Mouse (Mus musculus) spleen, adult 18-20 months (tissue): ENCODE data around the gene Wnt7b.

Experiments used
- DNase-seq, 2 experiments: peaks; one replicate each; pipeline ENCODE4 v3.0.0; 2022; ENCODE audit warnings: mixed read lengths in 2 of 2

Wnt7b gene

DNA sequence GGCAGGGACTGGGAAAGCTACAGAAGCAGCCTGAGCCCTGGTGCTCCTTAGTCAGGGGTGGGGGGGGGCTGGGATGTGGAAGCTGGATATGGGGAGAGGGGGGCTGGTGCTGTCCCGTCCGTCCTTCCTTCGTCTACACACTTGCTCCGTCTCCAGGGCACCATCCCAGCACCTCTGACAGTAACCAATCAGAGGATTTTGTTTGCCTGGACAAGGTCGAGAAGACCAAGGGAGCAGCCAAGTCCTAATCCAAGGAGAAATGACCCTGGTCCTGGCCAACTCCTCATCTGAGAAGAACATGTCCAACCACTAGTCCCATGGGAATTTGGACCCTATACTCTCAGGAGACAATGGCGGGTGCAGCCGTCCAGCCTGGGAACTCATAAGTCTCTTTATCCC lies 18.4 kb upstream of the Wnt7b start:
- DNase-seq: no peak

DNA sequence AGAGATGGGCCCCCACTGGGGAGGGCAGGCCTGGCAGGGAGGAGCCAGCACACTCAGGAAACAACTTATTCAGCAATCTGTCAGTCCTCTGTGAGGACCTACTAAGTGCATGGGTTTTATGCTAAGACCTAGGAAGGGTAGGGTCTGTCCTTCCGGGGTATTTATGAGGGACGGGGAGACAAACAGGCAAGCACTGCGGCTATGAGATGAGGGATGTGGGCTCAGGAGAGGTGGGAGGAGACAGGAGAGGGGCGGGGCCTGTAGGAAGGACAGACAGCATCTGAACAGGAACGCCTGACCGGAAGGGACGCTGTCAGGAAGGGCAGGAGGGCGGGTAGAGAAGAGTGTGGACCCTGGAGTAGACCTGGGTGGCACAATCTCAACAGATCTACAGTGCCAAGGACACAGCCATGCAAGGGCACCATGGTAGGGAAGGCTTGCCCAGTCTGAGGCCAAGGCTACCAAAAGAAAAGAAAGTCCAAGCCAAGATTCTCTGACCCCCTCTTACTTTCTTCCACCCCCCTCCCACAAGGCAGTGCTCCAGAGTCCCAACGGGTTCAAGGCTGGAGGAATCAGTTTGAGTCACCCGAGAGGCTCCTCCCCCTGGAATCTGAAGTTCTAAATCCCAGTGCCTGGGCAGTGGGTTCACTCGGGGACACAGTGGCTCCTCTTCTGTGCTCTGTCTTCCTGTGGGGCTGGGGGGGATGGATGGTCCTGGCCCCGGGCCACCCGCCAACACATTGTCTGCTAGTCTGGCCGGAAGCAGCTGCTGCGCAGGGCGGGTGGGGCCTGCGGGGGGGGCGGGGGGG lies 17.8 kb upstream of the Wnt7b start:
- peak in 1 of 2 experiments; percentile 27 for DNase-seq

DNA sequence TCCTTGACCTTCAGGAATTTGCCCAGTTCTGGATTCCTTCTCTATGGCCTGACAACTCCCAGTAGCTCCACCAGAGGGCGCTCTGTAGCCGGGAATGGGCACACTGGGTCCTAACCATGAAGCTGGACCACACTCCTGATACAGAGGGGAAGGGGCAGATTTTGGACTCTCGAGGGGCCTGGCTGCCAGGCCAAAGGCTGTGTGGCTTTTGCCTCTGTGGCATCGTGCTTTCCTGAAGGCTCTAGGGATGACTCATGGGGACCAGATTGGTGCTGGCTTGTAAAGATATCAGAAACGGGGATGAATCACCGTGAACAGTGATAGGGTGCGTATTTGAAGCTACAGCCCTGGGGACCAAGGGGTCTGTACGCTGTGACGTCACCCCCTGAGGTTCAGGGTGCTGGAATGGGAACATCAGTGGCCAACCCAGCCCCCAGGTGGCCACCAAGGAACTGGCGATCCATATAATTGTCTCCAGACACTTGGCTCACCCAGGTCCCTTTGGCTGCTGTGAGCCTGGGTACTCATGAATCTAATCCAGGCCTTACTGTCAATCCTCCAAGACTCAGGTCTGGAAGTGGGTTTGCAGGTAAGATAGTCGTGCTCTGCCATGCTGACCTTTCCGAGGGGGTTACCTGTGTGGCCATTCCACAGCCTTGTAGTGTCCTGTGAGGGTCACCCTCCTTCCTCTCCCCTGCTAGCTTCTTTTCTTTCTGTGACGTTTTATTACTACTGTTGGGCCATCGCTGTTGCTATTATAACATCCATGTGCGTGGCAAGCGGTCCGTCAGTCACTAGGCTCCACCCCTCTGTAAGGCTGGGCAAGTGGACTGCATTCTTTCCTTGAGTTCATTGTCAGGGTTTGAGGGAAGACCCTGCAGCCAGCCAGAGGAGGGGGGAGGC lies 17.0 kb upstream of the Wnt7b start:
- DNase-seq: peak in 1 of 2 experiments; percentile 63

DNA sequence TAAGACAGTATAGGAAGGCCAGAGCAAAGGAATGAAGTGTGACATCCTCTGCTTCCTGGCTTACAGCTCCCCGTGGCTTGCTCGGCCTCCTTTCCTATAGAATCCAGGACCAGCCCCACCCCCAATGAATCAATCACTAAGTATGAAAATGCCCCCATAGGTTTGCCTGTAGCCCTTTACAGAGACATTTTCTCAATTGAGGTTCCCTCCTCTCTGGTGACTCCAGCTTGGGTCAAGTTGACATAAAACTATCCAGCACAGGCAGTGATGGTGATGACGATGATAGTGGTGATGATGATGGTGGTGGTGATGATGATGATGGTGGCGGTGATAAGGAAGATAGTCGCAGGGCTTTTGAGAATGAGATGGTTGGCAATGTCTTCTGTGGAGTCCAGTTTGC lies 16.2 kb upstream of the Wnt7b start:
- no peak for DNase-seq

DNA sequence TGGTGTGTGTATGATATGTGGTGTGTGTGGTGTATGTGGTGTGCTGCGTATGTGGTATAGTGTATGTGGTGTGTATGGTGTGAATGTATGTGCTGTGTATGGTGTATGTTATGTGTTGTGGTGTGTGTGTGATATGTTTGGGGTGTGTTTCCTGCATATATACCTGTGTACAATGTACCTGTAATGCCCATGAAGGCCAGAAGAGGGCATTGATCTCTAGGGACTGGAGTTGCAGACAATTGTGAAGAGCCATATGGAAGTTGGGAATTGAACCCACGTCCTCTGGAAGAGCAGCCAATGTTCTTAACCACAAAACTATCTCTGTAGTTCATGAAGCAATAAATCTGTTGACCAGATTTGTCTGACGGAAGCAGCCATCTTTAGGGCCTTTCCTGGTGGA lies 15.1 kb upstream of the Wnt7b start:
- no peak for DNase-seq

DNA sequence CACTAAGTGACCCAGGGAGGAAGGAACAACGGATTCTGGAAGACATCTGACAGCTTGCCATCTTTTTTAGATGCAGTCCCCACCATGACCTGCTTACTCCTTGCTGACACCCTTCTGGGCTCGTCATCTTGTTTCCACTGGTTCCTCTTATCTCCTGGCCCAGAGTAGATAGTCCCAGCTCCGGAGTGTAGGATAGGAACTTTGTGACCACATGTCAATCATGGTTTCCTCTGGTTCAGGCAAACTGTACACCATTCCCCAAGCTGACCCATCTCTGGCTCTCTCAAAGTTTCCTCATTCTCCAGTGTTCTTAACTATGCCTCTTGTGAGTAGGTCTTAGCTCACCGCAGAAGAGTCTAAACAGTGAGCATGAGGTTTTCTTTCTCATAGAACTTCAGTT lies 10.4 kb upstream of the Wnt7b start:
- no peak for DNase-seq

DNA sequence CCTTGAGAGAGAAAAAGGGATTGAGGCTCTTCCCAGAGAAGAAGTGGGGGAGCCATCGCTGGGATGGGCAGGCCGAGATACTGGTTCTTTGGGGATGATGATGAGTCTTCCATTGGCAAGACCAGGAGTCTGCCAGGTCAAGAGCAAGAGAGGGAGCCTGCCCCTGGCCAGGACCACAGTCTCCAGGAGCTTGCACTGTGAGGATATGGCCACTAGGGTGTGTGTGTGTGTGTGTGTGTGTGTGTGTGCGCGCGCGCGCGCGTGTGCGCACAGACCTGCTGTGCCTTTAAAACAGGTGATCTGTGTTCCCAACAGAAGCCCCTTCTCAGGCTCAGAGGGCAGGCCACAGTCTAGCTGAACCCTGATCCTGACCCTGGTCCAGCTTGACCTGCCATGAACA lies 8.6 kb upstream of the Wnt7b start:
- no peak for DNase-seq

DNA sequence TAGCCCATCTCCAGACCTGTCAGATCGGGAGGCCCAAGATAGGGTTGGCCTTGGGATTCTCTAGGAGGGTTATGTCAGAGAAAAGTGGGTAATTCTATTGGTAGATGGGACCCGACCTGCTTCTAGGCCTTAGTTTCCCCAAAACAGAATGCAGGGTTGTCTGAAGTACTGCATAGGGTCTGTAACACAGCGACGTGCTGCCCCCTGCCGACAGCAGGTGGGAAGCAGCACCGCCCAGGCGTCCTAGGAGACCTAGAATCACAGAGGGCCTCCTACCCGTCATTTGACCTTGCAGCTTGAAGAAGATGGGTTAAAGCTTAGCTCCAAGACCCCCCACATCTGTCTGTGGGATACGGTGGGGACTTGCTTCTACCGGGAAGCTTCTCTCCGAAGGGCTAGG lies 1.2 kb upstream of the Wnt7b start:
- peak; percentile 19 to 61 for DNase-seq

DNA sequence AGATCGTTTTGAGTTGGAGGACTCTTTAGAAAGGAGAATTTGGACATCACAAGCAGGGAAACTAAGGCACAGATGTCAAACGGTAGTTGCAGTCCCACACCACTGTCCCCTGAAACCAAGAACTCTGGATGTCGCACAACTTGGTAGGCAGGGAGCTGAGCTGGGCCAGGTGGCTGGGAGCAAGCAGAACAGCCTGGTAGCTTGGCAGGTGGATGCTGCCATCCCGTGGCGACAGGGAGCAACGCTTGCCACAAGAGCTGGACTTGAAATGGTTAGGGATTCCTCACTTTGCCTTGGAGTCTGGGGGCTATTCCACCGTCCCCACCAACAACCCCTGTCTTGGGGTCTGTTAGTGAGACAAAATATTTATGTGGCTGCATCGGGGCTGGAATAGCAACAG lies 751 bp upstream of the Wnt7b start:
- DNase-seq: peak; percentile 12 to 40

DNA sequence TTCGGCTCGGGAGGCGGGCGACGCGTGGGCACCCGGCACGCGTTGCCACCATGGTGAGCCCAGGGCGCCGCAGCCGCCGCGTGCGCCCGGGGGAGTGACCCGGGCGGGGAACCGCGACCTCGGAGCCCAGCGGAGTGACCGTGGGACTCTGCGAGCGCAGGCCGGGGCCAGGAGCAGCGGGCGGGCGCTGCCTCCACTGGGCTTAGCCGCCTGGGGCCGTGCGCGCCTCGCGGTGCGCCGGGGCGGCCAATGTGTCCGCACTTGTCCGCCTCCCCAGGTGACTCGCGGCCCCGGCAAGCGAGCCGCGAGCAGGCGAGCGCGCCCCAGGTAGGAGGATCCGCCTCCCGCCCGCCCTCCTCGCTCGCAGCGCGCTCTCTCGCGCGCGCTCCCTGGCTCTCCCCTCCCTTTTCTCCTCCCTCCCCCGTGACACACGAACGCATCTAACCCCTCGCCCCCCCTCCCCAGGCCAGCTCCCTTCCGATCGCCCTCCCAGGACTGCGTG lies 659 bp downstream of the Wnt7b start:
- DNase-seq: no peak

DNA sequence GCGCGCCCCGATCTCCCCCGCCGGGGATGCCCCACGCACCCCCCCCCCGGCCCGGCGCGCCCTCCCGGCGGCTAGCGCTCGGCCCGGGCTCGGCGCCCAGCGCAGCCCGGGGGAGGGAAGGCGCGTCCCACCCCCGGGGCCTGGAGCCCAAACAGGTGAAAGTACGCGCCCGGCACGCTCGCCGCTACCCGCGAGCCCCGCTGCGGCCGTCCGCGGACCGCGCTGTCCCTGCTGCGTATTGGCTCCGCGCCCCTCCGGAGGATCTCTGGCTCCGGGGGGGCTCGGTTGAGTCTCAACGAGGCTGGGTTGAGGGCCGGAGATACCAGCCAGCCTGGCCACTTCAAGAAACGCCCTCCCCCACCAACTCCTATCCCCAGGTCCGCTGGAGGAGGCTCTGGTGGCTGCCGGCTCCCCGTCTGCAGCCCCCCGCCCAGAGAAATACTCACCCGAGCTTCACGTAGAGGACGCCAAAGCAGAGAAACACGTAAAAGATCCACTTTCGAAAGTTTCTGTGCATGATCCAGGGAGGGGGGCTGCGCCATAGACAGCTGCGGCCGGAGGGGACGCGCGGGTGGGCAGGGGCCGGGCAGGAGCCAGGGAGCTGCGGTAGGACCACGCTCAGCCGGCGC lies 1.2 kb downstream of the Wnt7b start:
- DNase-seq: no peak

DNA sequence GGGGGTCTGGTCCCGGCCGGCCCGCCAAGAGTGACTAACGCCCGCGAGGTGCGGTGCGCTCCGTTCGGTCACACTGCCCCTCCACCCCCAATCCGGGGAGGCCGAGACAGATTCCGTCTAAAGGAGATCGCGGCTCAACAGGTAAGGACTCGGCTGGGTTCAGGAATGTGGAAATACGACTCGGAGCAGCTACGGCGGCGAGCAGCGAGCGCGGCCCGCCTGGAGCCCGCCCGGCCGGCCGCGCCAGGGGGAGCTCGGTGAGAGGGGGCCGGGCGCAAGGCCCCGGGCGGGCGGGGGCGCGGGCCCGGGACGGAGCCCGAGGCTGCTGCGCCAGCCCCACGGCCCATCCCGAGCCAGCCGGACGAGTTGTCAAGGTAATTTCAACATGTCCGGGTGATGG lies 1.8 kb downstream of the Wnt7b start:
- DNase-seq: no peak

DNA sequence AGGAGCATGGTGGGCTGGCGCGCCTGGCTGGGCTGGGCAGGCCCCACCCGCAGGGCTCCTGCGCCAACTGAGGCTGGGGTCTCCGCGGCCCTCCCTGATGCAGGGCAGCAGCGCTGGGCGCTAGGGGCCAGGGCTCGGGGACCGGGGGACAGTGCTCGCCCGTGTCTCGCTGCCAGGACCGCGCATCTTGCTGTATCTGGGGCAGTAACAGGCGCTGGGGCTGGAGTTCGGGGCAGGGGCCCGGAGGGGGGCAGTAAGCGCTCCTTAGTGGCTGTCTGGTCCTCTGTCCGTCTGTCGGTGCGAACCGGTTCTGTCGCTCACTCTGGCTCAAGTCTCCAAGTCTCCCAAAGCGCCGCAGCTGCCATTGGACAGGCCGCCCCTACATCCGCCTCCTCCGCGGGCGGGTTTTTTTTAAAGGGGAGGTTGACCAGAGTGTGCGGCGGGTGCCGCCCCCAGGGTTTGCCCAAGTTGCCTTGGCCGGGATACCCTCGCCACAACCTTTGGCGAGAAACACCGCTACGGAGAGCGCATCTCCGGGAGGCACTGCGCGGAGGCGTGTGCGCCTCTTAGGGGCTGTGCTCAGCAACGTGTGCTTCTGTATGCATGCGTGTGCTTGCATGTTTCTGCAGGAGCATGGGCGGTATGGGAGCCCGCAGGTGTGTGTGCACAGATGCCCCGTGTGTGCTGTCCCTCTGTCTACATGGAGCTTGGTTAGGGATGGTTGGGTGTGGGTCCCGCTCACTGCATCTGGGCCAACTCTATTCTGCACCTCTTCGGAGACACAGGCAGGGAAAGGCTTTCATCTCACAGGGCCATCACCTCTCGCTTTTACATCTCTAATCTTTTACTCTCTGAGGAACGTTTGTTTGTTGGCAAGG lies 4.5 kb downstream of the Wnt7b start:
- DNase-seq: no peak

DNA sequence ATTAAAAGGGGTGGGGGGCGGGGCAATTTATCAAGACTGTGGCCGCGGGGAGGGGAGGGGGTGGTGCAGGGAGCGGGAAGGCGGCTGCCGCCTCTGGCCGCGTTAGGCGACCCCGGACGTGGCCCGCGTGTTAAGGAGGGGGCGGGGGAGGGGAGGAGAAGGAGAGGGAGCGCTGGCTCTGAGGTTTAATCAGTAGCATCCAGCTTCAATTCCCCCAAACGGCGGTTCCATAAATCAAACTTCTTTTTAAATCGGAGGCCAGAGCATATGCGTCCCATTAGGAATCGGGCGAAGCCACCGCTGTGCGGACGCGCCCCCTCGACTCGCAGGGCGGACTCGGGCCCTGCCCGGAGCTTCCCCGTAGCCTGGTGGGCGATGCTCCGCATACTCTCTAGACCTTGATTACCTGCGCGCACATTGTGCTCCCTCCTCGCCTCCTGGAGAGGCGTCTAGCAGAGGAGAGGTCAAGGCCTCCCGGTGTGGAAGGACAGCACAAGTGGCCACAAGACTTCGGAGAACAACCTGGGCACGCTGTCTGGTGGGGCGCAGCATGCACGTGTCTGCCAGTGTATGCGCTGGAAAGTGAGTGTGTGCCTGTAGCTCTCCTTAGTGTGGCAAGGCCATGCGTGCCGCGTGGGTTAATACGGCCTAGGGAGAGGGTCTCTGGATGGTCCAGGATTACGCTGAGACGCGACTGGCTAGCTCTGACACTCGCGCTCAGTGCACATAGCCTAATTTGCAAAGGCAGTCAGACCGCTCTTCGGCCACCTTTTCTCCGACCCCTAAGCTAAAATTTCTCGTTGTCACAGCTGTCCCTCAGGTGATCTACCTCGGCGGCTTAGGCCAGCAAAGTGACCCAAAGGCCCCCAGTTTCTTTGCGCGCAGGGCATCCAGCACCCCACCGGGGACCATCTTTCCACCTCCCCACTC lies 5.5 kb downstream of the Wnt7b start:
- DNase-seq: no peak

DNA sequence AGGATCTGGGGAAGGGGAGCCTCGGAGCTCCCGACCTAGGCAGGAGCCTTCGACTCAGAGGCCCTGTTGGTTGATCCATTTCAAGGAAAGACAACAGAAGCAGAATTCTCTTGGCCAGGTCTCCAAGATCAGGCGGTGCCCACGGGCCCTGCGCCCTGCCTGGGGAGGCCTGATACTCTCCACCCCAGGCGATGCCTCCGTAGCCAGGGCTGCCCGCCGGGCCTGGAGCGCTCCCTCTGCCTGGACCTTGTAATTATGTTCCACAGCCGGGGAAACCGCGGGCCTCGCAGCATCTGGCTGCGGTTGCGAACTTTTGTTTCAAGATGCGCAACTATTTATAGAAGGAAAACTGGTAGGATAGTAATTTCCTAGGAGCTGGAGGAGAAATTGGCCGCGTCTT lies 6.2 kb downstream of the Wnt7b start:
- DNase-seq: no peak

DNA sequence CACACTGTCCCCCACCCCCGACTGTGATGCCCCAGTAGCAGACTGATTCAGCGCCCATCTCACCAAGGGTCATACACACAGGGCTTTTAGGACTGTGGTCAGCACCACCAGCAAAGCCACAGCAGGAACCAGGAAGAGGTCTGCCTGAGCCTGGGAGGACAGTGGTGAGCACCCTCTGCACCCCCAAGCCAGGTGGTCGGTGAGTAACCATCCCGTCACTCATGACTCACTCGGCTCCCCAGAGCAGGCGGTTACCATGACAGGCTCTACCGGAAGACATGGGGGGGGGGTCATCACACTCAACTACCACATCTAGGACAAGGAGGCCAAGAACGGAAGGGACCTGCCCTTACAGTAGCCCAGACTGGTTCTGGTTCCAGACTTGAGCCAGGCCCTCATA lies 7.7 kb downstream of the Wnt7b start:
- no peak for DNase-seq

DNA sequence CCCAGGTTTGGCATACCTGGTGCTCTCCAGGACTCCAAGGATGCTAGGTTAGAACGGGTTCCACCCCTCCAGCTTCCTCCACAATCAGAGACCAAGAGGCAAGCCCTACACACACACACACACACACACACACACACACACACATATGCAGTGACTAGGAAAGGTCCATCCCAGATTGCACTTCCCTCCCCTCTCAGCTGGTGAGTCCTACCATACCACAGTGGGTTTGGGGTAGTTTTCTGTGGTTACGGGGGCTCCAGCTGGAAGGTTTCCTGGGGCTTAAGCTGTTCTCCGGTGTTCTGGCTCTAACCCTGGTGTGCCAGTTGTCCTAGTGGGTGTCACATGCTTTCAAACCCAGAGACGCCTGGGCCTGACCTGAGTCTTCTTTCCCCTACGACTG lies 8.2 kb downstream of the Wnt7b start:
- no peak for DNase-seq

DNA sequence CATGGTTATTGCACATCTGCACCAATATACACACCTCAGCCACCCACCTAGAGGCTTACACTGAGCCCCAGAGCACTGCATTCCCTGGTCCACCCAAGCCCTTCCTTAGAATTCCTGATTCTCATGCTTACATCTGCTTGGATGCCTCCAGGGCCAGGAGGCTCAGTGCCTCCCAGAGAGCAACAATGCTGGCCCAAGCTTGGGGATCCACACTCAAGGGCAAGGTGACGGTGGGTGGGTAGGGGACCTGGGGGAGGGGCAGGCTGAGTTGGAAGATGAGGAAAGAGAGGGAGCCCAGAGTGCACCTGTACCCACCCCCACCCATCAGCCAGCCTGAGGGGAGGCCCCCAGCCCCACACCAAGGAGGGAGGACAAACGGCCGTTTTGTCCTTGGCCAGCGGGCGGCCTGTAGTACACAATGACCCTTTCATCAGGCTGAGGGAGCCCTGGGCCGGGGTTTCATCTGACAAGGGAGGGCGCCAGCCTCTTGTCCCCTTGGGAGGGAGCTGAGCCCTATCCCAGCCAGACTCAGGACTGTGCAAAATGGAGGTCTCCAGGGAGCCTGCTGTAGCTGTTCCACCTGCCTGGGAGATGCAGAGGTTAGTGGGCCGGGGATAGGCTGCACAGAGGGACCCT lies 9.5 kb downstream of the Wnt7b start:
- no peak for DNase-seq

DNA sequence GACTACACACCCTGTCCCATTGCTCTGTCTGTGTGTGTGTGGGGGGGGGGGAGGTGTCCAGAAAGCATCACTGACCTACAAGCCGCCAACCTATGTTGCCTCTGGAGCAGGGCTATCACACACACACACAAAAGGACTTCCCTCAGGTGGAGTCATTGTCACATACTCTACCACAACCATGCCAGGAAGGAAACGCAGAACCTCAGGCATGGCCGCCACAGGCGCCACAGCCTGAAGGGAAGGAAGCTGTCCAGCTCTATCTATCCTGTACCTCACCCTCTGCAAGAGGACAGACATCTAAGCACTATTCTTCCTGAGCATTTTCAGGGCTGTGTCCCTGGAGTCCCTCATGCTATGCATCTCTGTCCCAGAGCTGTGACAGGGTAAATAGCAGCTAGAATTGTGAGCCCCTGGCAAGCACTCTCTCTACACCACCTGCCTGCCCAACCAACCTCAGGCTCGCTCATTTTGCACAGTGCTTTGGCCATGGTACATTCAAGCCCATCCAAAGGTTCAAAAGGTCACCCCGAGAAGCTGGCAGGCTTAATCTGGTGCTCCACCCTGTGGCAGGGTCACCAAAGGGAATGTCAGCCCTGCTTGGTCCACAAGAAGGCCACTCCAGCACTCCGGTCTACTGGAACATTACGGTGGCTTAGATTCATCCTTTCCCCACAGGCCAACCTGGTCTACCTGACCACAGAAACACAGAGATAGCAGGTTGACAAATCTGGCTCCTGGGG lies 12.1 kb downstream of the Wnt7b start:
- DNase-seq: no peak
